Mouse (Mus musculus): ENCODE results near the gene Nanos2.
A peak's percentile ranks its signal among the peaks of the same experiment; 100 is the strongest.

DNA sequence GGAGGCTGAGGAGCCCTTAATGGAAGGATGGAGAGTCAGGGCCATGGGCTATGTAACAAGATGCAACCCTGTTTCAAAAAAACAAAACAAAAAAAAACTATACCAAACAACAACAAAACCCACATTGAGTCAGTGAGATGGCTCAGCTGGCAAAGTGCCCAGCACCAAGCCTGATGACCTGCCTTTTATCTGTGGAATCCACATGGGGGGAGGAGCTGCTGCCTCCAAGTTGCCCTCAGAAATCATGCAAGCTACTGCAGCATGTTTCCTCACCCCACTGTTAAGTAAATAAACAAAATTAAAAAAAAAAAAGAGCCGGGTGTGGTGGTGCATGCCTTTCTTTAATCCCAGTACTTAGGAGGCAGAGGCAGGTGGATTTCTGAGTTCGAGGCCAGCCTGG, 697 bp upstream of the Nanos2 start:
- TF ChIP-seq EP300 (IDR thresholded peaks at IDR 0.05; ENCODE audit: low read depth) (peak; percentile 10; the same call in 1 of the 2 replicates), CTCF (IDR thresholded peaks at IDR 0.05; ENCODE audit: low read depth) (no peak)
